Mouse (Mus musculus) CH12.LX (cell line): ENCODE measurements at regions not wholly inside any gene's neighbourhood (a gene's known extent, or its start where the extent isn't known, plus 50 kb on each side); places are given as distances from the start of the nearest gene placed in this dataset.

ENCODE experiments used
- DNase-seq: peaks from one replicate; pipeline ENCODE4 v3.0.0-alpha.2; 2013; ENCODE audit errors: extremely low read depth
- H3K27ac ChIP-seq: 2 replicates; pipeline ENCODE4 v1.5.1; 2012; ENCODE audit warnings: low read depth, mild to moderate bottlenecking, control low read depth, moderate library complexity; ENCODE audit not compliant: insufficient read depth
- H3K27me3 ChIP-seq: replicated peaks from 2 replicates; pipeline ENCODE3; 2012; ENCODE audit warnings: inconsistent platforms
- H3K36me3 ChIP-seq, 2 experiments: replicated peaks in 1 of 2; 2 replicates each; pipeline versions ENCODE3 to v1.6.1; 2012; ENCODE audit warnings: inconsistent platforms in 1 of 2, low read length in 1 of 2, mild to moderate bottlenecking in 1 of 2, mixed read lengths in 1 of 2, moderate library complexity in 1 of 2; ENCODE audit not compliant: control insufficient read depth in 1 of 2, insufficient read depth in 1 of 2
- H3K4me1 ChIP-seq, 2 experiments: 2 replicates each; pipeline ENCODE4 v1.6.1; 2012; ENCODE audit warnings: inconsistent platforms in 1 of 2, moderate library complexity in 1 of 2; ENCODE audit not compliant: insufficient read depth in 2 of 2, control insufficient read depth in 1 of 2
- H3K4me2 ChIP-seq: 2 replicates; pipeline ENCODE4 v1.6.1; 2012; ENCODE audit warnings: low read depth, mild to moderate bottlenecking, control low read depth; ENCODE audit not compliant: poor library complexity, insufficient read depth, severe bottlenecking
- H3K4me3 ChIP-seq, 3 experiments: fragments of 150-350 bp in 1 of 3; sonication (generic) in 1 of 3; replicated peaks in 1 of 3; 2 replicates each; pipeline versions ENCODE3 to v1.5.1; 2011 to 2012; ENCODE audit warnings: low read depth in 2 of 3, low read length in 2 of 3, mild to moderate bottlenecking in 2 of 3, moderate library complexity in 2 of 3, control low read depth in 1 of 3, improper control_type of control experiment in 1 of 3, inconsistent platforms in 1 of 3, mixed read lengths in 1 of 3; ENCODE audit not compliant: poor library complexity in 1 of 3
- H3K79me2 ChIP-seq: replicated peaks from 2 replicates; pipeline ENCODE4 v1.6.1; 2012; ENCODE audit warnings: mild to moderate bottlenecking, moderate library complexity; ENCODE audit not compliant: control insufficient read depth, poor library complexity, insufficient read depth, severe bottlenecking; ENCODE audit errors: extremely low read depth
- H3K9ac ChIP-seq: 2 replicates; pipeline ENCODE4 v1.6.1; 2012; ENCODE audit warnings: low read depth, mild to moderate bottlenecking, control low read depth, moderate library complexity; ENCODE audit not compliant: insufficient read depth
- H3K9me3 ChIP-seq: replicated peaks from 2 replicates; pipeline ENCODE3; 2012; ENCODE audit warnings: low read length, inconsistent platforms, mixed read lengths
- CHD1 ChIP-seq: IDR thresholded peaks from 2 replicates; pipeline ENCODE4 v1.6.1; 2012; ENCODE audit warnings: low read depth, low read length, improper control_type of control experiment, inconsistent platforms
- CHD2 ChIP-seq: IDR thresholded peaks from 2 replicates; pipeline ENCODE4 v1.6.1; 2011; ENCODE audit warnings: low read length, improper control_type of control experiment
- E2F4 ChIP-seq: IDR thresholded peaks from 2 replicates; pipeline ENCODE4 v1.6.1; 2011; ENCODE audit warnings: low read depth, low read length, improper control_type of control experiment; ENCODE audit not compliant: insufficient replicate concordance
- ETS1 ChIP-seq: conservative IDR thresholded peaks from 2 replicates; pipeline ENCODE4 v1.6.1; 2012; ENCODE audit warnings: low read depth, mild to moderate bottlenecking, inconsistent platforms, low read length, improper control_type of control experiment, moderate library complexity
- IRF4 ChIP-seq: IDR thresholded peaks from 2 replicates; pipeline ENCODE4 v1.6.1; 2014; ENCODE audit warnings: low read depth, mild to moderate bottlenecking, inconsistent platforms, low read length, improper control_type of control experiment
- JUND ChIP-seq: conservative IDR thresholded peaks from 2 replicates; pipeline ENCODE4 v1.6.1; 2011; ENCODE audit warnings: low read depth, low read length, improper control_type of control experiment
- MAZ ChIP-seq: IDR thresholded peaks from 2 replicates; pipeline ENCODE4 v1.6.1; 2012; ENCODE audit warnings: low read depth, mild to moderate bottlenecking, inconsistent platforms, low read length, improper control_type of control experiment, moderate library complexity
- MEF2A ChIP-seq: IDR thresholded peaks from 2 replicates; pipeline ENCODE4 v1.6.1; 2014; ENCODE audit warnings: low read depth, mild to moderate bottlenecking, inconsistent platforms, low read length, improper control_type of control experiment, borderline replicate concordance
- NELFE ChIP-seq: IDR thresholded peaks from 2 replicates; pipeline ENCODE4 v1.6.1; 2011; ENCODE audit warnings: low read depth, low read length, improper control_type of control experiment
- NRF1 ChIP-seq: IDR thresholded peaks from 2 replicates; pipeline ENCODE4 v1.6.1; 2014; ENCODE audit warnings: low read depth, mild to moderate bottlenecking, inconsistent platforms, low read length, improper control_type of control experiment, moderate library complexity
- PAX5 ChIP-seq: IDR thresholded peaks from 2 replicates; pipeline ENCODE4 v1.6.1; 2012; ENCODE audit warnings: low read length, inconsistent platforms, mixed read lengths
- POLR2AphosphoS2 ChIP-seq: IDR thresholded peaks from 2 replicates; pipeline ENCODE4 v1.6.1; 2011; ENCODE audit warnings: low read depth, low read length, improper control_type of control experiment
- RAD21 ChIP-seq: IDR thresholded peaks from 2 replicates; pipeline ENCODE4 v1.6.1; 2011; ENCODE audit warnings: low read depth, mild to moderate bottlenecking, low read length, improper control_type of control experiment, moderate library complexity
- SIN3A ChIP-seq: IDR thresholded peaks from 2 replicates; pipeline ENCODE4 v1.6.1; 2012; ENCODE audit warnings: low read length, improper control_type of control experiment, inconsistent platforms
- SMC3 ChIP-seq: IDR thresholded peaks from 2 replicates; pipeline ENCODE4 v1.6.1; 2011; ENCODE audit warnings: low read depth, low read length, improper control_type of control experiment
- TCF12 ChIP-seq: IDR thresholded peaks from 2 replicates; pipeline ENCODE4 v1.6.1; 2014; ENCODE audit warnings: low read depth, mild to moderate bottlenecking, inconsistent platforms, low read length, improper control_type of control experiment
- UBTF ChIP-seq: IDR thresholded peaks from 2 replicates; pipeline ENCODE4 v1.6.1; 2012; ENCODE audit warnings: low read depth, mild to moderate bottlenecking, inconsistent platforms, low read length, improper control_type of control experiment, moderate library complexity
- USF2 ChIP-seq: conservative IDR thresholded peaks from 2 replicates; pipeline ENCODE4 v1.6.1; 2011; ENCODE audit warnings: low read depth, low read length, improper control_type of control experiment
- ZC3H11A ChIP-seq: IDR thresholded peaks from 2 replicates; pipeline ENCODE4 v1.6.1; 2012; ENCODE audit warnings: low read depth, mild to moderate bottlenecking, inconsistent platforms, low read length, improper control_type of control experiment
- dilution Hi-C: fragments of 300-500 bp; cut with MboI; formaldehyde crosslinking; loops from 2 replicates; pipeline ENCODE4 v1.14.3; 2020; ENCODE audit warnings: low sequenced_read_pairs; ENCODE audit not compliant: extremely low pct_unique_long_range_greater_than_20kb, extremely low pct_ligation_motif_present
- in situ Hi-C: fragments of 300-500 bp; cut with MboI; formaldehyde crosslinking; loops from 3 replicates; pipeline ENCODE4 v1.14.3; 2019; ENCODE audit warnings: low sequenced_read_pairs, low pct_ligation_motif_present, low pct_unique_long_range_greater_than_20kb, mixed read lengths

DNA sequence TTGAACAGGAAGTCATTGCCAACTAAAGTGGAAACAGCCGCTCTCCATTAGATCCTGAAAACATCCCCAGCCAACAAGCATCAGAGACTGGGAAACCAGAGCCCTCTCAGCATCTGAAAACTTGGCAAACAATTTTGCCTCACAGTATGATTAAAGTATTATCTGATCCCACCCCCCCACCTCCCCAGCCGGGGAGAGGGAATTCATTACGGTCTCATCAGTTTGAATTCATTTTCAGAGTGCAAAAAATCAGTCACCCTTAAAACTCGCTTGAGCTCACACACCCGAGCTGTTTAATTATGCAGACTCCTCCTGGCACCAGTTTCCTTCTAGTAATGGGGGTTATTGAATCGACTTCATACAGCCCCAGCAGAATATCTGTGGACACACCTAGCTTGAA is 1117.2 kb upstream of the Gulo start:
- Histone ChIP-seq H3K4me1 (no peaks in the 10 kb centered on the region), H3K79me2 (no peaks in the 10 kb centered on the region), H3K27ac (no peak overlapping the region), H3K27me3 (no peaks in the 10 kb centered on the region), H3K4me3 (no peak overlapping the region), H3K9me3 (no peaks in the 10 kb centered on the region), H3K9ac (no peak overlapping the region), H3K36me3 (no peaks in the 10 kb centered on the region), H3K4me2 (no peak overlapping the region)
- DNase-seq: no peak
- in situ Hi-C loops (no loop called here), dilution Hi-C loops (no loop called here)
- TF ChIP-seq SIN3A (no peak), NRF1 (no peak), CHD2 (no peak), POLR2AphosphoS2 (no peak)

DNA sequence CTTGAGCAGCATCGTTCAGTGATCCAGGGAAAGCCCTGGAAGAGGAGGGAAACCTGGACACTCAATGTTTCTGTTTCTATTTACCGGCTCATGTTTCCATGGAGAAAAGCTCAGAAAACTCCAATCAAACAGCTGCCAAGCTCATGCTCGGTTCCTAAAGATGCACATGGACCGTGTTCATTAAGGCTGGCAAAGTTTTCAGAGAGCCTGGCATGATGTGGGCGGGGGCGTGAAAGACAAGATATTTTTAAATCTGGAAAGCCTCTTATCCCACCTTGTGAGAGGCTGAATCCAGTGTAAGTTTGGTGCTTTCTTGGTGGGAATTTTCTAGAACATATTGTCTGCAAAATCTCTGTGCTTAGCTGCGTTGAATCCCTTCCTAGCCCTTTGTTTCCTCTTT is 1114.3 kb upstream of the Gulo start:
- dilution Hi-C loops: no loop called here

More for the DNA sequence above, 1114.3 kb upstream of the Gulo start:
- H3K4me1 ChIP-seq: no peaks in the 10 kb centered on the region
- H3K4me2 ChIP-seq: no peak overlapping the region
- in situ Hi-C loops: no loop called here
- H3K9ac ChIP-seq: no peak overlapping the region
- DNase-seq: no peak
- no peak overlapping the region for H3K27ac ChIP-seq
- no peaks in the 10 kb centered on the region for H3K36me3 ChIP-seq
- no peaks in the 10 kb centered on the region for H3K9me3 ChIP-seq
- no peak overlapping the region for H3K4me3 ChIP-seq
- TF ChIP-seq SMC3 (no peak), E2F4 (no peak), JUND (no peak), IRF4 (no peak), CHD1 (no peak), NELFE (no peak), USF2 (no peak), CHD2 (no peak), UBTF (no peak), ZC3H11A (no peak), POLR2AphosphoS2 (no peak), PAX5 (no peak), MEF2A (no peak), TCF12 (no peak), MAZ (no peak), ETS1 (no peak), RAD21 (no peak)
- no peaks in the 10 kb centered on the region for H3K79me2 ChIP-seq
- no peaks in the 10 kb centered on the region for H3K27me3 ChIP-seq
